Mouse (Mus musculus) lung, adult 18-20 months (tissue): Measurements from ENCODE around the gene Spi1.
"Not testable (repeated sequence)": the region's sequence is repeated elsewhere in the genome, so short reads cannot be mapped to it uniquely, and the experiment has no call there.

Source experiments
- DNase-seq, 2 experiments: peaks; one replicate each; pipeline ENCODE4 v3.0.0; 2022; ENCODE audit warnings: mixed read lengths in 2 of 2

Gene Spi1

GRCm38 (mm10) chr2:91097015-91097414 is 14.8 kb downstream of the Spi1 start:
- no peak for DNase-seq

- DNase-seq: peak; percentile 75 to 77
Observed at GRCm38 (mm10) chr2:91098156-91098555, 16.0 kb downstream of the Spi1 start.

GRCm38 (mm10) chr2:91101124-91101740 is 19.0 kb downstream of the Spi1 start:
- DNase-seq: peak; percentile 89 to 92

GRCm38 (mm10) chr2:91108156-91108555 is 26.0 kb downstream of the Spi1 start:
- peak in 1 of 2 experiments; percentile 48 for DNase-seq

- DNase-seq: peak in 1 of 2 experiments; percentile 28
Observed at GRCm38 (mm10) chr2:91109241-91109640, 27.1 kb downstream of the Spi1 start.

GRCm38 (mm10) chr2:91109807-91110385 is 27.7 kb downstream of the Spi1 start:
- DNase-seq: peak; percentile 49 to 68

DNA sequence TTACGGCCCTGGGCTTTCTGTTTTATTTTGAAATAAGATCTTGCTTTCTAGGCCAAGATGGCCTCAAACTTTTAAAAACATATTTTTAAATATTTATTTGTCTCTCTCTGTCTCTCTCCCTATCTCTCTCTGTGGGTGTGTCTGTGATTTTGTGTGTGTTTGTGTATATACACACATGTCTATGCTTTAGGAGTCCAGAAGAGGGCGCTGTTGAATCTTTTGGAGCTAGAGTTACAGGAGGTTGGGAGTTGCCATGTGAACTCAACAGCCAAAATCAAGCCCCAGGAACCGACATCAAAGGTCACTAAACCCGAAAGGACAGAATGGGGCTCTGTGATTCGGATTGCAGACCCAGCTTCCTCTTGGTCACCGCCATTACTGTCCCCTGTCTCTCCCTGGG is 28.2 kb downstream of the Spi1 start:
- DNase-seq: no peak

DNA sequence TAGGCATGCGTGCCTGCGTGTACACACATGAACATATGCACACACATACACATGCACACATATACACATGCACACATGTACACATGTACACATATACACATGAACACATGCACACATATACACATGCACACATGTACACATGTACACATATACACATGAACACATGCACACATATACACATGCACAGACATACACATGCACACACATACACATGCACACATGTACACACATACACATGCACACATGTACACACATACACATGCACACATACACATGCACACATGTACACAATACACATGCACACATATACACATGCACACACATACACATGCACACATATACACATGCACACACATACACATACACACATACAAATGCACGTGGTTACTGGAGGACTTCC is 29.6 kb downstream of the Spi1 start:
- not testable (repeated sequence) for DNase-seq

GRCm38 (mm10) chr2:91112491-91112890 is 30.3 kb downstream of the Spi1 start:
- DNase-seq: peak; percentile 63 to 71

GRCm38 (mm10) chr2:91113334-91113733 is 31.1 kb downstream of the Spi1 start:
- DNase-seq: no peak

DNA sequence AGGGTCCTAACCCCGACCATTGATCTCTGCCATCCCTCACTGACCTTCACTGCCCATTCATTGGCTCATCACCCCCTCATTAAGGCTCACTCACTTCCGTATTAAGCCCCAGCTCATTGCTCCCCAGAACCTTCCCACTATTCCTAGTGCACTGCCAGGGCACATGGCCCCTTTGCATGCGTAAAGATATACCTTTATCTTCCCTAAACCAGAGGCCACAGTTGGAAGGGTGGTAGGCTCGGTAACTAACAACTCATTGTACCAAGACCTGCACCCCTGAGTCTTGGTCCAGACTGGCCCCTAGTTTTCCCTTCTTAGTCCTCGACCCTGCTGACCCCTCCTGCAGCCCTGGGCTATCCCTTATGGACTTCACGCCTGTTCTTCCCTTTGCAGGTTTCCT is 31.7 kb downstream of the Spi1 start:
- no peak for DNase-seq

DNA sequence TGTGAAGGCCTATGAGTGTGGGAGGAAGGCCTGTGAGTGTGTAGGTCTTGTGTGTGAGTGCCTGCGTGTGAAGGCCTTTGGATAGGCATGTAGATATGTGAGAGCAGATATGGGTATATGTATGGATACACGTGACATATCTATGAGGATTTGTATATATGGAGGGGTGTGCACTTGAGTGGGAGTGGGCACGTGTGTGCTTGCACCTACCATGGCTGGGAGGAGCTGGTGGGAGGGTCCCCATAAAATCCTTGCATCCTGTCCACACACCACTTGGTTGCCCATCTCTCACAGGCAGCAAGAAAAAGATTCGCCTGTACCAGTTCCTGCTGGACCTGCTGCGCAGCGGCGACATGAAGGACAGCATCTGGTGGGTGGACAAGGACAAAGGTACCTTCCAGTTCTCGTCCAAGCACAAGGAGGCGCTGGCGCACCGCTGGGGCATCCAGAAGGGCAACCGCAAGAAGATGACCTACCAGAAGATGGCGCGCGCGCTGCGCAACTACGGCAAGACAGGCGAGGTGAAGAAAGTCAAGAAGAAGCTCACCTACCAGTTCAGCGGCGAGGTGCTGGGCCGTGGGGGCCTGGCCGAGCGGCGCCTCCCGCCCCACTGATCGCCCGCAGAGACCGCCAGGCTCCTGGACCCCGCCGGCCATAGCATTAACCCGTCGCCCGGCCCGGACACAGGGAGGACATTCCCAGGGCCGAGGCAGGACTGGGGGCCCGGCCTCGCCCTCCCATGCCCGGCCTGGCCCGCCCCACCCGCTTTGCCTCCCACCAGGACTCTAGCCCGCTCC is 32.8 kb downstream of the Spi1 start:
- DNase-seq: peak; percentile 94 to 96

DNA sequence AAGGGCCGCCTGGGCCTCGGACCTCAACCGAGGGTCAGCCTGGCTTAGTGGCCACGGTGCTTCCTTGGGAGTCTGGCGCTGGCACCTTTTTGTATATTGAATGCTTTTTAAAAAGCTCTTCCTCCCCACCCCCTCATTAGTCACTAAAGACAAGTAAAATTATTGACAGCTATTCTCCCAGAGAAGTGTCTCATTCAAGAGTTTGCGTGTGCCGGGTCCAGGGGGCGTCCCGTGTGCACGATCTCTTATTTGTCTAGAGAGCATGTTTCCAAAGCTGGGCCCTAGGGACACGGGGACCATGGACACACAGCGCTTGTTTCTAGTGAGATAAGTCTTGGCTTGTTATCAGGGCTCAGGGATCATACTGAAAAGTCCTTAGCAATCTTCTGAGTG is 33.4 kb downstream of the Spi1 start:
- DNase-seq: no peak

DNA sequence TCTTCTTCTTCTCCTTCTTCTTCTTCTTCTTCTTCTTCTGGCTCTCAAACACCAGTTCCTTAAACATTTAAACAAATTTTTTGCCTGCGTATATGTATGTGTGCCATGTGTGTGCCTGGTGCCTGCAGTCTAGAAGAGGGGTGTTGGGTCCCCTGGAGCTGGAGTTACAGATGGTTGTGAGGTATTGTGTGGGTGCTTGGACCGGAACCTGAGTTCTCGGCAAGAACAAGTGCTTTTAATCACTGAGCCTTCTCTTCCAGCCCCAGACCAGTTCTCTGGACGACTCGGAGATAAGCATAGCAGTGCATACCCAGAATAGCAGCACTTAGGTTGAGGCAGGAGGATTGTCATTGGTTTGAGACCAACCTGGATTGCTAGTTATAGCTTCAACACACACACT is 34.7 kb downstream of the Spi1 start:
- no peak for DNase-seq

- no peak for DNase-seq
Observed at GRCm38 (mm10) chr2:91117585-91118275, 35.5 kb downstream of the Spi1 start, which contains the start of gene Mybpc3. Gene Mybpc3 (plus strand): TSS chr2:91118144.

DNA sequence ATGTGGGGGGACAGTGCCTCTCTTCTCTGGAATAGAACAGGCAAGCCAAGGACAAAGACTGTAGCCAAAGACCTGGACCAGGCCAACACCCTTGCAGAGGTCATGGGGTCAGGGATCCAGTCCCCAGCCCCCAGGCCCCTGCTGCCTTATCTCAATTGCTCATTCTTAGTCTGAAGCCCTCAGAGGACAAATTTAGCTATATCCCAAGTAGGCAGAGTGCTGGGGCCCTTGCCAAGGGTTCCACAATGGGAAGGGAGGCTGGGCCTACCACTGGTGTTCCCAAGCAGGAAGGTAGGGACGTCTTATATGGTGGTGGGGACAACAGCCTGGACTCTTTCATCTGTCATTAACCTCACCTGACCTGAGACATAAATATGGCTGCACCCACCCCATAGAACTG is 36.5 kb downstream of the Spi1 start:
- DNase-seq: no peak

- no peak for DNase-seq
Observed at GRCm38 (mm10) chr2:91119061-91119460, 36.9 kb downstream of the Spi1 start.

DNA sequence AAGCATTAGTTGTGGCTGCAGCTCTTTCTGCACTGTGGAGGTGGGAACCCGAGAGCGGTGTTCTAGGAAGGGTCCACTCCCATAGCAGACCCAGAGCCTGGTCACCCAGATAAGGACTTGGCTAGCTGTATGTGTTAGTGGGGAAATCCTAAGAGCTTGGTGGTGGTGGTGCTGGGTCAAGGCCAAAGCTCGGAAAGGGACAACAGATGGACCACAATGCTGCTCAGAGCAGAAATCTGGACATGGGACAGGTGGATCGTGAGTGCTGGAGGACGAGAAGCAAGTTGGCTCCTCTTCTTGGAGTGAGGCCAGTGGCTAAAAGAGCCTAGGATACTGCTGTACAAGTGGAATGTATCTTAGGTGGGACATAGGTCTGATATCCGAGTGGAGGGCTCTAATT is 37.4 kb downstream of the Spi1 start:
- DNase-seq: no peak

DNA sequence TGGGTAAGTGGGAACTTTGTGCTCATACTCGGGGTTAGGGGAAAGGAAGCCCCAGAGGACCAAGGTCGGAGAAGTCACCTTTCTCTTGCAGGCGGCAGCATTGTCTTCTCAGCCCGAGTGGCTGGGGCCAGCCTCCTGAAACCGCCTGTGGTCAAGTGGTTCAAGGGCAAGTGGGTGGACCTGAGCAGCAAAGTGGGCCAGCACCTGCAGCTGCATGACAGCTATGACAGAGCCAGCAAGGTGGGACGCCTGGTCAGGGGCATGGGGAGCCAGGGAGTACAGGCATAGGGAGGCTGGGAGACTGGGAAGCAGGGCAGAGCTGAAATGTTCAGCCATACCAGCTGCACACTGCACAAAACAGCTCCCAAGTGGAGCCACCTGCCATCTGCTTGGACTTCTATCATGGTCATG is 38.1 kb downstream of the Spi1 start:
- no peak for DNase-seq

DNA sequence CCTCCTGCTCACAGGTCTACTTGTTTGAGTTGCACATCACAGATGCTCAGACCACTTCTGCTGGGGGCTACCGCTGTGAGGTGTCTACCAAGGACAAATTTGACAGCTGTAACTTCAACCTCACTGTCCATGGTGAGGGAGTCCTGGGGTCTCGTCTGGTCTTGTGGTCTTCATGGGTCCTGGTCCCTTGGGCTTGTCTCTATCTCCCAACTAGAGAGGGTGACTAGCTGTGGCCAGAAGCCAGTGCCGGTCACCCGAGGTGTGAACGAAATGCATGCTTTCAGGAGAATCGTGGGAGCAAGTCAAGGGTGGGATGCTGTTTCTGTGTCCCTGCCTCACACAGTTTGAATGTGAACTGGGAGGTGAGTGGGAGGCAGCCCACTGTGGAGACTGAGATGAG is 38.8 kb downstream of the Spi1 start:
- no peak for DNase-seq

DNA sequence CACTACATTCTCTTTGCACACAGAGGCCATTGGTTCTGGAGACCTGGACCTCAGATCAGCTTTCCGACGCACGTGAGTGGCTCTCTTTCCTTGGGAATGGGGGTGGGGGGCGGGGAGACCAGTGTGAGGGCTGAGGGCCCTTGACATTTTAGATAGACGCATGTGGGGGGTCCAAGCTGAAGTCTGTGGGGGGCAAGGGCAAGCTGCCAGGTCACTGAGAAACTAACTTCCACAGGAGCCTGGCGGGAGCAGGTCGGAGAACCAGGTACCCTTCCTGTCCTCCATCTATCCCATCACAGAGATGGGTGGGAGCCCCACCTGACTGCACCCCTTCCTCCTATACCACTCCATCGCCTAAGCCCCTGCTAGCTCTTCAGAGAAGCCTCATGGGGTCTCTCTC is 39.3 kb downstream of the Spi1 start:
- no peak for DNase-seq

DNA sequence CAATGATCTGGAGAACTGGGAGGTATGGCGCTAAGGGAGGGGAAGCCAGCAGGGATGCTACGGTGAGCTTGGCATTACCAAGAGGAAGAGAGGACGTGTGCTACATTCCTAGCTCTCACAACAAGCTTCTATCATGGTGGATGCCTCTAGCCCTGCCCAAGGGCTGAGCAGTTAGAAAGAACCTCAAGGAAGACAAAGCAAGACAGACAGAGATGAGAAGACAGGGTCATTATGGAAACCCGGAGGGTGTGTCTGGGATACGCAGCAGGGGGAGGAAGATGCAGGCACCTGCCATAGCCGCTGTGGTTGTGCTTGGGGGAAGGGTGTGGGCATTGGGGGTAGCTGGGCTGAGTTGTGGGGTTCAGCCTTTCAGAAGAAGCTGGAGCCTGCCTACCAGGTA is 41.3 kb downstream of the Spi1 start:
- DNase-seq: no peak

DNA sequence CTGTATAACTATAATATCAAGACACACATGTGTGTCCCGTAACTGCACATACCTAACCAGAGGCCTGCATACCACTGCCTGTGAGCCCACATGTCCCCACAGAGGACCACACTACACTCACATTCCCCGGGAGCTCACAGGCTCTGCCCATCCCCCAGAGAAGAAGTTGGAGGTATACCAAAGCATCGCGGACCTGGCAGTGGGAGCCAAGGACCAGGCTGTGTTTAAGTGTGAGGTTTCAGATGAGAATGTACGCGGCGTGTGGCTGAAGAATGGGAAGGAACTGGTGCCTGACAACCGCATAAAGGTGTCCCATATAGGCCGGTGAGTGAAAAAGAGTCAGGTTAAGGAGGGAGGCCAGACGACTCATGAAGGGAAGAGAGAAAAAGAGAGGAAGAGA is 42.9 kb downstream of the Spi1 start:
- DNase-seq: no peak

GRCm38 (mm10) chr2:91128761-91129160 is 46.6 kb downstream of the Spi1 start:
- DNase-seq: no peak
